Mouse (Mus musculus) lung, postnatal 0 days (tissue): Measurements from ENCODE around the gene Gfap. TPM values are rescaled to one million over a fixed set of nuclear protein-coding genes. Genes with fewer than 3 reads are reported as not detected.

Source experiments
- ATAC-seq: fragments of 200-750 bp; cut with Nextera tagmentation; 2 replicates; pipeline ENCODE4 v1.8.0; 2017; ENCODE audit warnings: moderate library complexity
- DNase-seq: peaks from one replicate; pipeline ENCODE4 v3.0.0-alpha.2; 2016; ENCODE audit warnings: low spot score
- H3K27ac ChIP-seq: fragments of 300-500 bp; sonication (generic); 2 replicates; pipeline ENCODE4 v1.5.1; 2014; ENCODE audit warnings: antibody characterized with exemption, mild to moderate bottlenecking, low read length, mixed read lengths
- H3K27me3 ChIP-seq: fragments of 300-500 bp; sonication (generic); replicated peaks from 2 replicates; pipeline ENCODE4 v1.6.1; 2014; ENCODE audit warnings: low read length, mixed read lengths; ENCODE audit not compliant: insufficient read depth
- H3K36me3 ChIP-seq: fragments of 300-500 bp; sonication (generic); 2 replicates; pipeline ENCODE4 v1.6.1; 2014; ENCODE audit warnings: low read length, mixed read lengths; ENCODE audit not compliant: insufficient read depth
- H3K4me1 ChIP-seq: fragments of 300-500 bp; sonication (generic); 2 replicates; pipeline ENCODE4 v1.6.1; 2014; ENCODE audit warnings: antibody characterized with exemption, low read depth, low read length, mixed read lengths; ENCODE audit not compliant: insufficient read depth
- H3K4me2 ChIP-seq: fragments of 300-500 bp; sonication (generic); replicated peaks from 2 replicates; pipeline ENCODE4 v1.6.1; 2014; ENCODE audit warnings: low read depth, mild to moderate bottlenecking, low read length, moderate library complexity, mixed read lengths
- H3K4me3 ChIP-seq: fragments of 300-500 bp; sonication (generic); 2 replicates; pipeline ENCODE4 v1.5.1; 2014; ENCODE audit warnings: low read depth, low read length
- H3K9ac ChIP-seq: fragments of 300-500 bp; sonication (generic); replicated peaks from 2 replicates; pipeline ENCODE4 v1.6.1; 2014; ENCODE audit warnings: low read depth, mild to moderate bottlenecking
- H3K9me3 ChIP-seq: fragments of 300-500 bp; sonication (generic); 2 replicates; pipeline ENCODE4 v1.6.1; 2016; ENCODE audit warnings: low read length, mixed read lengths
- CTCF ChIP-seq: IDR thresholded peaks from 2 replicates; pipeline ENCODE4 v1.5.1; 2016; ENCODE audit warnings: antibody characterized with exemption, mild to moderate bottlenecking
- EP300 ChIP-seq: IDR thresholded peaks from 2 replicates; pipeline ENCODE4 v1.6.1; 2016; ENCODE audit warnings: antibody characterized with exemption, mild to moderate bottlenecking, control low read depth
- WGBS: fragments of 180-500 bp; shearing (Covaris S2); extraction: QIAGEN DNeasy Blood & Tissue Kit; methylation state at CpG from one replicate; pipeline ENCODE4 v1.1.7; 2014; 5-methylcytosine and 5-hydroxymethylcytosine counted together
- polyA plus RNA-seq: library from polyadenylated mRNA; unstranded; fragments of >200 nt; fragmentation: Nextera tagmentation; extraction: Ambion mirVana; gene quantifications from 2 replicates; pipeline ENCODE4 v1.2.1, GENCODE M21; 2015

The Gfap gene
- polyA plus RNA-seq, 1 experiment from 2014 or later, result 0.12 TPM

DNA sequence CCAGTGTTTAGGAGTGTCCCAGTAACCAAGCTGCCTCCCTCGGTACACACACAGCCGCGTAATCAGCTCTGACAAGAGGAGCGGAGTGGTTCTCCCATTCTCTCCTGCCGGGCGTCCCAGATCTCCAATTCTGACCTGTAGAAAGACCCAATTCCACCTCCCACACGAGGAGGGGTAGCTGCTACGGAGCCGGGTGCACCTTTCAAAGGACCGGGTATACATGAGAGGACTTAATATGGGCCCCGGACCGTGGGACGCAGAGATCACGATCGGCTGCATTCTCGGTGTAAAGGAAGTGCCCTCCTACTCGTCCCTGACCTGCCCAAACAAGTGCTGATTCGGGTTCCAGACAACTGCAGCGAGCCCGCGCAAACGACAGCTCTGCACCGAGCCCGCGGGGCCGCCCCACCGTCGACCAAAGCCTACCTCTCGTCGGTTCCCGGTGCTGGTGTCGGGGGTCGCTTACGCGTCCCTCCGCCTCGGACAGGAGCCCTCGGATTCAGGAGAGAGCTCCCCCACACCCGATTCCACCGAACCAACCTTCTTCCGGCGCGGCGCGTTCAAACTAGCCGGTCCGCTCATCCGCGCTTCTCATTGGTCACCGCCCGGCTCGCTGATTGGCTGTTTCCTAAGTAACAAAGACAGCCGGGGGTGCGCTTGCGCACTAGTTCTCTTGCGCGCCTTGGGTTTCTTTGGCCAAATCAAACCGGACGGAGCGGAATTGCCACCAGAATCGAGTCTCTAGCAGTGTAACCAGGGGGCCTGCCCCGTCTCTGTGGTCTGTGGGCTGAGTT lies 24.0 kb upstream of the Gfap start, which contains the start of gene Kif18b:
Gene Kif18b, minus strand, starts transcription at position 568 of the 794 bp plus-strand sequence.
- ATAC-seq, result peak; percentile 97
- no peak within 1 kb of the TSS for H3K9ac ChIP-seq

DNA sequence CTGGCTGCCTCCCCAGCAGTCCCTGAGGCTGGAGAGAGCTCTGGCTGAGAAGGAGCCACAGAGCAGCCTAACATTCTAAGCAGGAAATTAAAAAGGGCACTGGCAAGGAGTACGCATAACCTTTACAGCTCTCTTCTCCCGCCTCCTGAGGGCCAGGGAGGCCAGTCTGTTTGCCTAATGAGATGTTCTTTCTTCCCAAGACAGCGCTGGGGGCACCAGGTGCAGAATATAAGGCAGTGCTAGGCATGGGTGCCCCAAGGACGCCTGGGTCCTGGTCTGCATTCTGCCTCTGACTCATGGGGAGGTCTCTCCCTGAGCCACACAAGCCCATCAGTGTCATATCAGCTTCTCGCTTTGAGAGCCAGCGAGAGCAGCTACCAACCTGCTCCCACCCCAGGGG lies 20.8 kb upstream of the Gfap start:
- 82% methylated on average over 6 of the region's 6 CpGs for WGBS
- Histone ChIP-seq H3K27me3 (no peaks in the 10 kb centered on the region), H3K4me2 (no peak overlapping the region), H3K9me3 (no peaks in the 10 kb centered on the region), H3K4me1 (peaks cover 2% of the 10 kb centered on the region; the same call in 1 of the 2 replicates), H3K27ac (no peak overlapping the region), H3K9ac (no peak overlapping the region), H3K4me3 (no peak overlapping the region), H3K36me3 (no peaks in the 10 kb centered on the region)
- no peak for ATAC-seq
- DNase-seq, result no peak
- TF ChIP-seq EP300 (no peak), CTCF (no peak)

More for the DNA sequence above, 24.0 kb upstream of the Gfap start, which contains the start of gene Kif18b:
- Histone ChIP-seq H3K9me3 (no peaks in the 10 kb centered on the region), H3K27ac (peak within 1 kb of the TSS; percentile 70), H3K4me1 (peaks cover 2% of the 10 kb centered on the region; the same call in 1 of the 2 replicates), H3K4me2 (peak within 1 kb of the TSS; percentile 68), H3K4me3 (peak within 1 kb of the TSS; percentile 60), H3K36me3 (no peaks in the 10 kb centered on the region), H3K27me3 (no peaks in the 10 kb centered on the region)
- peak; percentile 98 for DNase-seq
- TF ChIP-seq CTCF (no peak), EP300 (no peak)
- WGBS, result 1% methylated on average over 60 of the region's 62 CpGs

DNA sequence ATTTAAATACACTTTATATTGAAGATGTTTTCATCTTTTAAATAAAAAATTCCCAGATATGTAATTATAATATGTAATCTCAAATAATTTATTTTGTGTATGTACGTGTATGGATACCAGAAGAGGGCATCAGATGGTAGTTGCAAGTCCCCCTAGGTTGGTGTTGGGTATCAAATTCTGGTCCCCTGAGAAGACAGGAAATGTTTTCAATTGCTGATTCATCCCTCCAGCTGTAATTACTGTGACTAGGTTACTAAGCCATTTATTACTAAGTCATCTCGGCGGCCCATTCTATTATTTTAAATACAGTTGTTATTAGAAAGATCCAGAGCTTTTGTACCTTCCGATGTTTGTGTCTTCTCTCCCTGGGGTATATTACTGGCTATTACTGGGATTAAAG lies 17.4 kb upstream of the Gfap start:
- DNase-seq (no peak), ATAC-seq (no peak)
- H3K9me3 ChIP-seq, result no peaks in the 10 kb centered on the region
- no peak overlapping the region for H3K27ac ChIP-seq
- 87% methylated on average over 4 of the region's 4 CpGs for WGBS
- TF ChIP-seq CTCF (no peak), EP300 (no peak)
- H3K9ac ChIP-seq, result no peak overlapping the region
- no peak overlapping the region for H3K4me3 ChIP-seq
- no peaks in the 10 kb centered on the region for H3K4me1 ChIP-seq
- no peak overlapping the region for H3K4me2 ChIP-seq
- no peaks in the 10 kb centered on the region for H3K27me3 ChIP-seq
- H3K36me3 ChIP-seq, result no peaks in the 10 kb centered on the region

DNA sequence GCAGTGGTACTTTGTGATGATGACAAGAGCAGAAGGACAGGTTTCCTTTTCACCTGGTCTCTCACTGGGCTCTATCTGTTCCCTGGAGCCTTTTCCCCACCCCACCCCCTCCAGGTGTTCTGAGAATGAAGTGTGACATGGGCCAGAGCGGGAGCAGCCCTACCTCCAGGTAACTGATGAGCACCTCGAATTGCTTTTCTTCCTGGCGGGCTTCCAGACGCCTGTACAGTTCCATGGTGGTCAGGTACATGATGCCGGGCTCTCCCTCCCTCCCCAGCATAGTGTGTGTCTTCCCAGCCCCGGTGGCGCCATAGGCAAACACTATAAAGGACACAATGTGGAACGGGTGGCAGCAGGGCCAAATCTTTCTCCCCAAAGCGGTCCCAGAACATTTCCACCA lies 14.7 kb upstream of the Gfap start:
- WGBS, result 92% methylated on average over 9 of the region's 9 CpGs

DNA sequence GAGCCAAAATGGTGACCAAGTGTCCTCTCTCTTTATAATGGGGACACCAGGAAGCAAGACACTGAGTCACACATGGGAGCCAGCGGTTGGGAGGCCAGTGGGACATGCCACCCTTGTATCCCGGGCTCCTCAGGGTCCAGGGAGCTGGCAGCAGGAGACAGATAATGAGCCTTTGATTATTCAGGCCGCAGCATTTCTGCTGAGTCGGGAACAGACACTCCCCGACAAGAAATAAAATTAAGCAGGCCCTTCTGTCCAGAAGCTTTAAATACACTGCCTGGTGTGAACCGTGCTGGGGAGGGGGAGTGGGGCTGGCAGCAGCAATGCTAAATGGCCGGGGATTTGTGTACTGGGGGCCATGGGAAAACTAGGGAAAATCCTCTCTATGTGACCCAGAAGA lies 10.7 kb upstream of the Gfap start:
- 82% methylated on average over 7 of the region's 7 CpGs for WGBS
- no peak for TF ChIP-seq EP300
- no peak for TF ChIP-seq CTCF

More for the DNA sequence above, 14.7 kb upstream of the Gfap start:
- Histone ChIP-seq H3K27ac (no peak overlapping the region), H3K27me3 (no peaks in the 10 kb centered on the region), H3K9ac (no peak overlapping the region), H3K4me3 (no peak overlapping the region), H3K4me2 (no peak overlapping the region), H3K9me3 (no peaks in the 10 kb centered on the region), H3K36me3 (no peaks in the 10 kb centered on the region), H3K4me1 (no peaks in the 10 kb centered on the region)
- DNase-seq, result no peak
- no peak for TF ChIP-seq CTCF
- no peak for TF ChIP-seq EP300
- ATAC-seq, result no peak

DNA sequence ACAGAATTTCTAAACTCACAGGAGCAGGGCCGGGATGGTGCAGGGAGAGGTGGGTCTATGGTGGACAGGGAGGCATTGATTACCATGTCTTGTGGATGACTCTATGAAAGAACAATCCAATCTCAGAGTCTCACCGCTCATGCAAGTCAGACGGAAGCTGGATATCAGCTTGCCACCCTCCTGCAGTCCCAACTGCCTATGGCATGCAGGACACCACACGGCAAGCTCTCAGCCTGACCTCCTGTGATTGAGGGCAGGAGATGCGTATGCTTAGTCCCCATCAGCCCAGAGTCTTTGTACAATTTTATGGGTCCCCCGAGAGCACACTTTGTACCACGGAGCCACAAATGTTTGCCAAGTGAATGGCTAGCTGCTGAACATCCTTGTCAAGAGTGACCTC lies 2.9 kb upstream of the Gfap start:
- DNase-seq (no peak), ATAC-seq (no peak)
- TF ChIP-seq EP300 (no peak), CTCF (no peak)
- Histone ChIP-seq H3K9me3 (no peaks in the 10 kb centered on the region), H3K27me3 (no peaks in the 10 kb centered on the region), H3K4me1 (no peaks in the 10 kb centered on the region), H3K4me3 (no peak overlapping the region), H3K27ac (no peak overlapping the region), H3K9ac (no peak overlapping the region), H3K36me3 (no peaks in the 10 kb centered on the region), H3K4me2 (no peak overlapping the region)
- 66% methylated on average over 7 of the region's 7 CpGs for WGBS

More for the DNA sequence above, 10.7 kb upstream of the Gfap start:
- Histone ChIP-seq H3K27ac (no peak overlapping the region), H3K9me3 (no peaks in the 10 kb centered on the region), H3K36me3 (no peaks in the 10 kb centered on the region), H3K9ac (no peak overlapping the region), H3K27me3 (no peaks in the 10 kb centered on the region), H3K4me1 (no peaks in the 10 kb centered on the region), H3K4me3 (no peak overlapping the region), H3K4me2 (no peak overlapping the region)
- DNase-seq (no peak), ATAC-seq (no peak)
